Mouse (Mus musculus): Measurements from ENCODE around the gene Adck2. TPM values are rescaled to one million over a fixed set of nuclear protein-coding genes. Genes with fewer than 3 reads are reported as not detected.

Adck2 gene
- total and polyA plus RNA-seq, 2 experiments from 2014 or later: 16.9 to 44.9 TPM

GRCm38 (mm10) chr6:39610207-39610606, 36.5 kb downstream of the Adck2 start:
- peak; percentile 19 for DNase-seq (ENCODE audit: low spot score)
- no peak for ATAC-seq (ENCODE audit: low FRiP score)
- H3K36me3 ChIP-seq (ENCODE audit: insufficient read depth, low read length): peaks cover 14% of the 10 kb centered on the region
- no peaks in the 10 kb centered on the region for H3K27me3 ChIP-seq (ENCODE audit: insufficient read depth, low read length)
- H3K4me2 ChIP-seq (ENCODE audit: low read depth, low read length, poor library complexity, severe bottlenecking): no peak overlapping the region
- TF ChIP-seq CTCF (IDR thresholded peaks at IDR 0.05): peak; percentile 67
- no peak overlapping the region for H3K9ac ChIP-seq (replicated peaks; ENCODE audit: low read length, poor library complexity, severe bottlenecking)
- H3K4me1 ChIP-seq (ENCODE audit: insufficient read depth, low read length): no peaks in the 10 kb centered on the region
- 59% methylated on average over 2 of the region's 2 CpGs for WGBS
- H3K4me3 ChIP-seq (ENCODE audit: low read depth, low read length): no peak overlapping the region
- no peaks in the 10 kb centered on the region for H3K9me3 ChIP-seq (ENCODE audit: low read length)
- no peak overlapping the region for H3K27ac ChIP-seq (ENCODE audit: low read depth, low read length)

GRCm38 (mm10) chr6:39611296-39611695, 37.6 kb downstream of the Adck2 start:
- Histone ChIP-seq H3K36me3 (ENCODE audit: insufficient read depth, low read length) (peaks cover 24% of the 10 kb centered on the region), H3K4me3 (ENCODE audit: low read depth, low read length) (no peak overlapping the region), H3K9me3 (ENCODE audit: low read length) (no peaks in the 10 kb centered on the region), H3K27ac (ENCODE audit: low read depth, low read length) (no peak overlapping the region), H3K4me1 (ENCODE audit: insufficient read depth, low read length) (no peaks in the 10 kb centered on the region), H3K9ac (replicated peaks; ENCODE audit: low read length, poor library complexity, severe bottlenecking) (no peak overlapping the region), H3K4me2 (ENCODE audit: low read depth, low read length, poor library complexity, severe bottlenecking) (no peak overlapping the region), H3K27me3 (ENCODE audit: insufficient read depth, low read length) (no peaks in the 10 kb centered on the region)
- no peak for ATAC-seq (ENCODE audit: low FRiP score)
- TF ChIP-seq CTCF (IDR thresholded peaks at IDR 0.05): no peak
- WGBS: 92% methylated on average over 2 of the region's 2 CpGs
- no peak for DNase-seq (ENCODE audit: low spot score)

Other genes with a start within 250 kb of the Adck2 start
- gene Slc37a3, start 196.2 kb upstream of the Adck2 start, total RNA-seq (2014; rRNA removed): 38.1 and 46.8 TPM in 2 replicates
- 54.6 and 55.4 TPM in 2 replicates for gene Slc37a3, start 196.2 kb upstream of the Adck2 start, polyA plus RNA-seq (2015; fragmentation: Nextera tagmentation; extraction: Ambion mirVana)
- gene Rab19, start 192.7 kb upstream of the Adck2 start, total RNA-seq (2014; rRNA removed): 0.24 TPM in 1 of 2 replicates, not detected in the other
- 0.25 TPM in 1 of 2 replicates, not detected in the other for gene Rab19, start 192.7 kb upstream of the Adck2 start, polyA plus RNA-seq (2015; fragmentation: Nextera tagmentation; extraction: Ambion mirVana)
- 201 and 269 TPM in 2 replicates for gene Mkrn1, start 153.4 kb upstream of the Adck2 start, total RNA-seq (2014; rRNA removed)
- gene Mkrn1, start 153.4 kb upstream of the Adck2 start, polyA plus RNA-seq (2015; fragmentation: Nextera tagmentation; extraction: Ambion mirVana): 232 and 238 TPM in 2 replicates
- 15.9 and 22.4 TPM in 2 replicates for gene Dennd2a, start 16.0 kb upstream of the Adck2 start, total RNA-seq (2014; rRNA removed)
- gene Dennd2a, start 16.0 kb upstream of the Adck2 start, polyA plus RNA-seq (2015; fragmentation: Nextera tagmentation; extraction: Ambion mirVana): 7.8 and 9.8 TPM in 2 replicates
- not detected in 2 replicates for gene Gm42420, start 11.9 kb downstream of the Adck2 start, total RNA-seq (2014; rRNA removed)
- gene Gm42420, start 11.9 kb downstream of the Adck2 start, polyA plus RNA-seq (2015; fragmentation: Nextera tagmentation; extraction: Ambion mirVana): 1.5 and 1.8 TPM in 2 replicates
- gene Ndufb2, start 18.7 kb downstream of the Adck2 start, total RNA-seq (2014; rRNA removed): 234 and 290 TPM in 2 replicates
- 589 and 646 TPM in 2 replicates for gene Ndufb2, start 18.7 kb downstream of the Adck2 start, polyA plus RNA-seq (2015; fragmentation: Nextera tagmentation; extraction: Ambion mirVana)
- gene Braf, start 151.6 kb downstream of the Adck2 start, total RNA-seq (2014; rRNA removed): 46.0 and 48.0 TPM in 2 replicates
- gene Braf, start 151.6 kb downstream of the Adck2 start, polyA plus RNA-seq (2015; fragmentation: Nextera tagmentation; extraction: Ambion mirVana): 14.4 and 17.1 TPM in 2 replicates
- 34.3 and 41.7 TPM in 2 replicates for gene Mrps33, start 237.1 kb downstream of the Adck2 start, total RNA-seq (2014; rRNA removed)
- 167 and 171 TPM in 2 replicates for gene Mrps33, start 237.1 kb downstream of the Adck2 start, polyA plus RNA-seq (2015; fragmentation: Nextera tagmentation; extraction: Ambion mirVana)